Mouse (Mus musculus): ENCODE data around the gene Olfr544. TPM values are rescaled to one million over a fixed set of nuclear protein-coding genes. Genes with fewer than 3 reads are reported as not detected.
"Not testable (repeated sequence)": the region's sequence is repeated elsewhere in the genome, so short reads cannot be mapped to it uniquely, and the experiment has no call there.

Olfr544 gene
- polyA plus RNA-seq, 1 experiment from 2014 or later = not detected

- H3K27me3 ChIP-seq (replicated peaks; ENCODE audit: control insufficient read depth, insufficient read depth, low read length) = peaks cover 2% of the 10 kb centered on the region; the same call in 1 of the 2 replicates
- H3K4me2 ChIP-seq (ENCODE audit: low read length) = no peak overlapping the region
- no peak for DNase-seq (ENCODE audit: low spot score)
- H3K4me1 ChIP-seq (ENCODE audit: control insufficient read depth, insufficient read depth, low read length) = no peaks in the 10 kb centered on the region
- H3K9ac ChIP-seq (ENCODE audit: low read length) = no peak overlapping the region
- no peak for ATAC-seq
- no peak overlapping the region for H3K27ac ChIP-seq (ENCODE audit: low read depth, low read length)
- no peaks in the 10 kb centered on the region for H3K36me3 ChIP-seq (ENCODE audit: control insufficient read depth, insufficient read depth, low read length)
- H3K4me3 ChIP-seq (ENCODE audit: low read depth, low read length) = no peak overlapping the region
- WGBS = 81% methylated on average over 6 of the region's 6 CpGs
- no peaks in the 10 kb centered on the region for H3K9me3 ChIP-seq (replicated peaks; ENCODE audit: control insufficient read depth, low read length)
These were observed 20.6 kb upstream of the Olfr544 start for GRCm38 (mm10) chr7:102508666-102509065.

- DNase-seq (ENCODE audit: low spot score) (no peak), ATAC-seq (no peak)
- Histone ChIP-seq H3K27ac (ENCODE audit: low read depth, low read length) (no peak overlapping the region), H3K4me1 (ENCODE audit: control insufficient read depth, insufficient read depth, low read length) (no peaks in the 10 kb centered on the region), H3K4me2 (ENCODE audit: low read length) (no peak overlapping the region), H3K9ac (ENCODE audit: low read length) (no peak overlapping the region), H3K4me3 (ENCODE audit: low read depth, low read length) (no peak overlapping the region), H3K27me3 (replicated peaks; ENCODE audit: control insufficient read depth, insufficient read depth, low read length) (no peaks in the 10 kb centered on the region), H3K36me3 (ENCODE audit: control insufficient read depth, insufficient read depth, low read length) (no peaks in the 10 kb centered on the region), H3K9me3 (replicated peaks; ENCODE audit: control insufficient read depth, low read length) (no peaks in the 10 kb centered on the region)
- WGBS = 89% methylated on average over 9 of the region's 9 CpGs
These were observed 20.0 kb upstream of the Olfr544 start for GRCm38 (mm10) chr7:102508066-102508465.

GRCm38 (mm10) chr7:102506848-102507247, 18.7 kb upstream of the Olfr544 start:
- WGBS = 53% methylated on average over 3 of the region's 3 CpGs
- H3K27me3 ChIP-seq (replicated peaks; ENCODE audit: control insufficient read depth, insufficient read depth, low read length) = no peaks in the 10 kb centered on the region
- ATAC-seq (peak; percentile 82), DNase-seq (ENCODE audit: low spot score) (peak; percentile 76)
- no peaks in the 10 kb centered on the region for H3K36me3 ChIP-seq (ENCODE audit: control insufficient read depth, insufficient read depth, low read length)
- no peak overlapping the region for H3K4me2 ChIP-seq (ENCODE audit: low read length)
- no peak overlapping the region for H3K9ac ChIP-seq (ENCODE audit: low read length)
- no peaks in the 10 kb centered on the region for H3K9me3 ChIP-seq (replicated peaks; ENCODE audit: control insufficient read depth, low read length)
- no peaks in the 10 kb centered on the region for H3K4me1 ChIP-seq (ENCODE audit: control insufficient read depth, insufficient read depth, low read length)
- no peak overlapping the region for H3K4me3 ChIP-seq (ENCODE audit: low read depth, low read length)
- H3K27ac ChIP-seq (ENCODE audit: low read depth, low read length) = no peak overlapping the region

GRCm38 (mm10) chr7:102501986-102502385, 13.9 kb upstream of the Olfr544 start:
- Histone ChIP-seq H3K4me2 (ENCODE audit: low read length) (no peak overlapping the region), H3K36me3 (ENCODE audit: control insufficient read depth, insufficient read depth, low read length) (no peaks in the 10 kb centered on the region), H3K9ac (ENCODE audit: low read length) (no peak overlapping the region), H3K4me3 (ENCODE audit: low read depth, low read length) (no peak overlapping the region), H3K27ac (ENCODE audit: low read depth, low read length) (no peak overlapping the region), H3K27me3 (replicated peaks; ENCODE audit: control insufficient read depth, insufficient read depth, low read length) (no peaks in the 10 kb centered on the region), H3K4me1 (ENCODE audit: control insufficient read depth, insufficient read depth, low read length) (no peaks in the 10 kb centered on the region), H3K9me3 (replicated peaks; ENCODE audit: control insufficient read depth, low read length) (no peaks in the 10 kb centered on the region)
- 87% methylated on average over 5 of the region's 5 CpGs for WGBS
- ATAC-seq = no peak
- DNase-seq (ENCODE audit: low spot score) = no peak

- no peaks in the 10 kb centered on the region for H3K9me3 ChIP-seq (replicated peaks; ENCODE audit: control insufficient read depth, low read length)
- 77% methylated on average over 3 of the region's 3 CpGs for WGBS
- H3K36me3 ChIP-seq (ENCODE audit: control insufficient read depth, insufficient read depth, low read length) = no peaks in the 10 kb centered on the region
- H3K27ac ChIP-seq (ENCODE audit: low read depth, low read length) = no peak within 1 kb of the TSS
- ATAC-seq (no peak), DNase-seq (ENCODE audit: low spot score) (no peak)
- no peaks in the 10 kb centered on the region for H3K27me3 ChIP-seq (replicated peaks; ENCODE audit: control insufficient read depth, insufficient read depth, low read length)
- H3K4me3 ChIP-seq (ENCODE audit: low read depth, low read length) = no peak within 1 kb of the TSS
- no peaks in the 10 kb centered on the region for H3K4me1 ChIP-seq (ENCODE audit: control insufficient read depth, insufficient read depth, low read length)
- no peak within 1 kb of the TSS for H3K9ac ChIP-seq (ENCODE audit: low read length)
- no peak within 1 kb of the TSS for H3K4me2 ChIP-seq (ENCODE audit: low read length)
These were observed 11.4 kb upstream of the Olfr544 start, which contains the start of gene Olfr545 for GRCm38 (mm10) chr7:102499473-102499872. TSS of gene Olfr545 (minus strand) at chr7:102499573.

GRCm38 (mm10) chr7:102494416-102494815, 6.3 kb upstream of the Olfr544 start:
- not testable (repeated sequence) for ATAC-seq; H3K9ac ChIP-seq (ENCODE audit: low read length); H3K4me1 ChIP-seq (ENCODE audit: control insufficient read depth, insufficient read depth, low read length); H3K4me2 ChIP-seq (ENCODE audit: low read length); H3K4me3 ChIP-seq (ENCODE audit: low read depth, low read length); H3K36me3 ChIP-seq (ENCODE audit: control insufficient read depth, insufficient read depth, low read length); H3K9me3 ChIP-seq (replicated peaks; ENCODE audit: control insufficient read depth, low read length); H3K27me3 ChIP-seq (replicated peaks; ENCODE audit: control insufficient read depth, insufficient read depth, low read length); H3K27ac ChIP-seq (ENCODE audit: low read depth, low read length); DNase-seq (ENCODE audit: low spot score)
- 73% methylated on average over 6 of the region's 7 CpGs for WGBS

- H3K4me1 ChIP-seq (ENCODE audit: control insufficient read depth, insufficient read depth, low read length) = no peaks in the 10 kb centered on the region
- no peaks in the 10 kb centered on the region for H3K36me3 ChIP-seq (ENCODE audit: control insufficient read depth, insufficient read depth, low read length)
- no peaks in the 10 kb centered on the region for H3K27me3 ChIP-seq (replicated peaks; ENCODE audit: control insufficient read depth, insufficient read depth, low read length)
- ATAC-seq (no peak), DNase-seq (ENCODE audit: low spot score) (no peak)
- H3K4me3 ChIP-seq (ENCODE audit: low read depth, low read length) = no peak overlapping the region
- no peak overlapping the region for H3K4me2 ChIP-seq (ENCODE audit: low read length)
- no peak overlapping the region for H3K27ac ChIP-seq (ENCODE audit: low read depth, low read length)
- H3K9me3 ChIP-seq (replicated peaks; ENCODE audit: control insufficient read depth, low read length) = no peaks in the 10 kb centered on the region
- no peak overlapping the region for H3K9ac ChIP-seq (ENCODE audit: low read length)
- 91% methylated on average over 1 of the region's 1 CpGs for WGBS
These were observed 2.0 kb downstream of the Olfr544 start for GRCm38 (mm10) chr7:102486105-102486504.

- not testable (repeated sequence) for H3K36me3 ChIP-seq (ENCODE audit: control insufficient read depth, insufficient read depth, low read length); H3K9me3 ChIP-seq (replicated peaks; ENCODE audit: control insufficient read depth, low read length); H3K4me1 ChIP-seq (ENCODE audit: control insufficient read depth, insufficient read depth, low read length); H3K4me2 ChIP-seq (ENCODE audit: low read length); ATAC-seq; H3K27me3 ChIP-seq (replicated peaks; ENCODE audit: control insufficient read depth, insufficient read depth, low read length); H3K9ac ChIP-seq (ENCODE audit: low read length); H3K4me3 ChIP-seq (ENCODE audit: low read depth, low read length); DNase-seq (ENCODE audit: low spot score); H3K27ac ChIP-seq (ENCODE audit: low read depth, low read length)
- 80% methylated on average over 6 of the region's 8 CpGs for WGBS
These were observed 3.3 kb downstream of the Olfr544 start for GRCm38 (mm10) chr7:102484766-102485165.

- Histone ChIP-seq H3K9me3 (replicated peaks; ENCODE audit: control insufficient read depth, low read length) (no peaks in the 10 kb centered on the region), H3K4me2 (ENCODE audit: low read length) (no peak overlapping the region), H3K4me3 (ENCODE audit: low read depth, low read length) (no peak overlapping the region), H3K36me3 (ENCODE audit: control insufficient read depth, insufficient read depth, low read length) (no peaks in the 10 kb centered on the region), H3K27me3 (replicated peaks; ENCODE audit: control insufficient read depth, insufficient read depth, low read length) (no peaks in the 10 kb centered on the region), H3K4me1 (ENCODE audit: control insufficient read depth, insufficient read depth, low read length) (no peaks in the 10 kb centered on the region), H3K9ac (ENCODE audit: low read length) (no peak overlapping the region), H3K27ac (ENCODE audit: low read depth, low read length) (no peak overlapping the region)
- no peak for ATAC-seq
- WGBS = 86% methylated on average over 2 of the region's 2 CpGs
- no peak for DNase-seq (ENCODE audit: low spot score)
These were observed 4.4 kb downstream of the Olfr544 start for GRCm38 (mm10) chr7:102483665-102484064.
